Mouse (Mus musculus) hematopoietic stem cell, adult 5-6 weeks (primary cell): ENCODE measurements around the gene Lrba. TPM values are rescaled to one million over a fixed set of nuclear protein-coding genes. Genes with fewer than 3 reads are reported as not detected.
A peak's percentile ranks its signal among the peaks of the same experiment; 100 is the strongest.

Experiments
- ATAC-seq, 2 experiments: fragments of 125-278 bp in 1 of 2; replicated peaks in 1 of 2; 2 replicates each; pipeline ENCODE4 v1.8.0; 2016 to 2017; ENCODE audit warnings: inconsistent platforms in 2 of 2, mild to moderate bottlenecking in 2 of 2, moderate number of reproducible peaks in 2 of 2, low read depth in 1 of 2, moderate TSS enrichment in 1 of 2; ENCODE audit not compliant: low FRiP score in 2 of 2, poor library complexity in 2 of 2, severe bottlenecking in 2 of 2, insufficient read depth in 1 of 2, low TSS enrichment in 1 of 2
- total RNA-seq: library from RNA; stranded (forward); fragments of 172-1452, 232-1000 nt; gene quantifications from 2 replicates; pipeline ENCODE4 v1.2.3, GENCODE M21; 2017

Lrba gene
- total RNA-seq, 1 experiment from 2014 or later = 51.5 TPM

DNA sequence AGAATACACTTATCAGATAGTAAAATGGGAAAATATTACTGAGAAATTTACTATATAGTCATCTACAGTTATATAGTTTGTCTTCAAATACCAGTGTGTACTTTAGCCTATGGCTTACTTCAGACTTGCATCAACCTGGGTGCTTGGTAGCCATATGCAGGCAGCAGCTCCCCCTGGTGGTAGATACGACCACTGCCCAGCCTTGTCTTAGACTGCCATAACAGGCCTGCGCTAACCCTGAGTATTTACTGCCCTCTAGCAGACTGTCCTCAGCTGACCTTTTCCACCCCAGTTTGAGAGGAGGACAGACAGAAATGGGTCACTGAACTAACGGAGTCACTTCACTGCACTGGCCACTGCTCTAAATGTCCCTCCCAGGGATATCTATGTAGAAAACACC is 588.2 kb downstream of the Lrba start:
- peak; percentile 95 for ATAC-seq

DNA sequence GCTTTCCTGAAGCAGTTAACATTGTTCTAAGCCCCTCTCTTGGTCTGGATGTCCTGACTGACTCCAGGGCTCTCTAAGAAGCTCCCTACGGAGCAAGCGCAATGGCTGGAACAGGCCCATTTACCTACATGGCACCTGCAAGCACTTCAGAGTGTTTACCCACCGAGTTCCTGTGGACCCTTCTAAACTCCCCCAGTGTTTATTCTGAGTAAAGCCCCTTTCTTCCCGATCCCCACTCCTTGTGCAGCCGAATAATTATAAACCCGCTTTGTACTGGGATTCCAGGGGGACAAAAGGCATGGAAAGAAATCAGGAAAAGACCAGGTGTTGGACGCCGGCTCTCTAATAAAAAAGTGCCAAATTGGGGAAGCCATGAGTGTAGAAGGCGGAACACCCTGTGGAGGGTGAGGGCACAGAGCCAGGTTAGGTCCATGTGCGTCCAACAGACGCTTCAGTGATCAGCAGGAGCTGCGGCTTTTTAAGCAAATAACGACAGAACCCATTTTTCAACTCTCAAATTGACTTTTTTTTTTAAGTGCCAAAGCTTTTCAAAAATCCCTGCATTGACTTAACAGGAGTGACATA is 593.6 kb downstream of the Lrba start:
- ATAC-seq = no peak

DNA sequence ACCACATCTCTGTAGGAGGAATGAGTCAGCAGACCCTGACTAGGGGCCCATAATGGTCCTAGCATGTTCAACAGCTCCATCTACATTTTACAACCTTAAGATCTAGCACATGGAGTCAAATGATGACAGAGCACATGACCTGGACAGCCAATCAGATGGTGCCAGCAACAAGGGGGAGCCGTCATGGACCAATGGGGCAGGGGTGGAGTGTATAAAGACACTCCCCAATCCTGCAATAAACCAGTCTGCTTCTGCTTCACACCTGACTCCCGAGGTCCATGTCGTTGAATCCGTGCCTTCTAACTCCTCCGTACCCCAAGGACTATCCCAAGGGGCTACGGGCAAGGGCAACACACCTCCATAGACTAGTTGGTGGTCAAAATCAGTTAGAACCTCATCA is 594.9 kb downstream of the Lrba start:
- no peak for ATAC-seq

DNA sequence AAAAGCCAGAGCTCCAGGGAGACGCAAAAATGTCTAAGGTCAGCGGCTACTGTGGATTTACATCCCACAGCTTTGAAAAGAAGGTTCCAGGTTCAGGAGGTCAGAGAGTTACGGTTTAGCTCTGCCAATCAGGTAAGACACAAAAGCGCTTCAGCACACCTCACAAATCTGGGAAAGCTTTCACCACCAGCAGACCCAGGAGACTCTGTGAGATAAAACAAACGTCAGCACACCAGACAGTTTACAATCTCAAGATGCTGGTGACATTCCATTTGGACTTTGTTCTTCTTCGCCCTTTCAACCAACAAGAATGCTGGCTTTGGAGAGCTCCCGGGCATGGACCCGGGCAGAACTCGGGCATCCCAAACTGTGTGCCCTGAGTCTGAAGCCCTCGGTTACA is 595.9 kb downstream of the Lrba start:
- ATAC-seq = no peak

DNA sequence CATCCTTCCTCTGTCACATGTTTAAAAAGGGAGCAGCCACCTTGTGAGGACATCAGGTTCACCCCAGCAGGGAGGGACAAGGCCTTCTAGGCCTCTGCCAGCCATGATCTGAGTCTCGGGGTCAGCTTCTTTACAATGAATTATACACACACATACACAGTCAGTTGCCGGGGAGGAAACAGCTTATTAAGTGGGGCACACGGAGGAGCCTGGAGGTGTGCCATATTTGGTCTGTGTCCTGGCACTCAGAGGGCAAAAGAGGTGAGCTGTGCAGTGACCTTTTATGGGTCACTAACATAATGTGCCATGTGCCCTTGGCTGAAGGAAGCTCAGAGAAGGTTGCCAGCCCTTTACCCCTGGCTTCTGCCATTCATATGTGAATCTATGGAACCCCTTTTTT is 596.9 kb downstream of the Lrba start:
- peak in 1 of 2 experiments; percentile 12; a peak in 1 of 4 replicates for ATAC-seq

DNA sequence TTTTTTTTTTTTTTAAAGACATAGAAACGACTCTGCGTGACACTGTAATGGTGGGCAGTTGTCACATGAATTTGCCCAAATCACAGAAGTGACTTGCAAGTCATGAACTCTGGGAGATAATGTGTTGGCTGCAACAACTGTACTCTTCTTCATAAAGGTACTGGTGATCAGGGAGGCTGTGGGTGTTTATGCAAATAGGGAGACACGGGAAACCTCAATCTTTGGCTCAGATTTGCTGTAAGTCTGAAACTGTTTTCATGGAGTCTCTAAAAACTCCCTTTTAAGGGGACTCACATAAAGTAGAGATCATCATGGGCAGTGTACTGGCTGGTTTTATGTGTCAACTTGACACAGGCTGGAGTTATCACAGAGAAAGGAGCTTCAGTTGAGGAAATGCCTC is 603.0 kb downstream of the Lrba start:
- no peak for ATAC-seq

DNA sequence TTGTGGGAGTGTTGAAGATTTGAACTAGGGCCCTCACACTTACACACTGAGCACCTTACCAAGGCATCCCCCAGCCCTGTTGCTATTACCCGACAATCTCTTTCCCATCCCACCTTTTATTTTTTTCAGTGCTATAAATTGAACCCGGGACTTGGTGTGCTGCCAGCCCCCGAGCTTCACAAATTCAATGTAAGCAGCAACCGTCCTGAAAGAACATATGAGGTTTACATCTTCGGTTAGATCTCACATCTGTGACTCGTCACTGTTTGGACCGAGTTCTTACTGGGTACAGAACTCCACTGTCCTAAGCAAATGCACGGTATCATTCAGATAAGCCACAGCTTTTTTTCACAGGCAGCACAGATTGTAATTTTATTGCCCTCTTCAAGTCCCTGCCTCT is 607.6 kb downstream of the Lrba start:
- ATAC-seq = no peak

Other genes with a start within 250 kb of the Lrba start
- gene Prss48, start 222.2 kb upstream of the Lrba start, total RNA-seq = not detected in 2 replicates
- gene Rps3a1, start 82.0 kb upstream of the Lrba start, total RNA-seq = 7,831 and 9,145 TPM in 2 replicates